Mouse (Mus musculus) neural tube, embryonic 13.5 days (tissue): ENCODE results near the gene Tmem270. TPM values are rescaled to one million over a fixed set of nuclear protein-coding genes. Genes with fewer than 3 reads are reported as not detected.

Experiments
- ATAC-seq: fragments of 200-750 bp; cut with Nextera tagmentation; 2 replicates; pipeline ENCODE4 v1.8.0; 2017; ENCODE audit warnings: low read depth, mild to moderate bottlenecking, moderate TSS enrichment, moderate library complexity
- H3K27ac ChIP-seq: fragments of 300-500 bp; sonication (generic); replicated peaks from 2 replicates; pipeline ENCODE4 v1.5.1; 2015; ENCODE audit warnings: moderate library complexity, mild to moderate bottlenecking, inconsistent platforms
- H3K27me3 ChIP-seq: fragments of 300-500 bp; sonication (generic); 2 replicates; pipeline ENCODE4 v1.6.1; 2015; ENCODE audit warnings: mild to moderate bottlenecking, inconsistent platforms
- H3K36me3 ChIP-seq: fragments of 300-500 bp; sonication (generic); 2 replicates; pipeline ENCODE4 v1.6.1; 2015; ENCODE audit warnings: mild to moderate bottlenecking, inconsistent platforms
- H3K4me1 ChIP-seq: fragments of 300-500 bp; sonication (generic); replicated peaks from 2 replicates; pipeline ENCODE4 v1.6.1; 2015; ENCODE audit warnings: inconsistent platforms
- H3K4me2 ChIP-seq: fragments of 300-500 bp; sonication (generic); 2 replicates; pipeline ENCODE4 v1.6.1; 2015; ENCODE audit warnings: inconsistent platforms, mild to moderate bottlenecking, moderate library complexity
- H3K4me3 ChIP-seq: fragments of 300-500 bp; sonication (generic); 2 replicates; pipeline ENCODE4 v1.5.1; 2015; ENCODE audit warnings: mild to moderate bottlenecking, inconsistent platforms
- H3K9ac ChIP-seq: fragments of 300-500 bp; sonication (generic); 2 replicates; pipeline ENCODE4 v1.6.1; 2015; ENCODE audit warnings: moderate library complexity, mild to moderate bottlenecking, inconsistent platforms
- H3K9me3 ChIP-seq: fragments of 300-500 bp; sonication (generic); 2 replicates; pipeline ENCODE4 v1.6.1; 2016; ENCODE audit warnings: inconsistent platforms
- WGBS: fragments of 180-500 bp; shearing (Covaris S2); methylation state at CpG from one replicate; pipeline ENCODE4 v1.1.7; 2015; 5-methylcytosine and 5-hydroxymethylcytosine counted together
- polyA plus RNA-seq: library from polyadenylated mRNA; unstranded; fragments of >200 nt; fragmentation: Nextera tagmentation; extraction: Ambion mirVana; gene quantifications from 2 replicates; pipeline ENCODE4 v1.2.1, GENCODE M21; 2015

Gene Tmem270
- polyA plus RNA-seq, 1 experiment from 2014 or later = not detected

GRCm38 (mm10) chr5:134921106-134921505, 14.6 kb upstream of the Tmem270 start:
- H3K4me2 ChIP-seq = no peak overlapping the region
- H3K9ac ChIP-seq = no peak overlapping the region
- 93% methylated on average over 8 of the region's 8 CpGs for WGBS
- H3K4me3 ChIP-seq = no peak overlapping the region
- H3K4me1 ChIP-seq = no peaks in the 10 kb centered on the region
- no peaks in the 10 kb centered on the region for H3K9me3 ChIP-seq
- no peak overlapping the region for H3K27ac ChIP-seq
- no peaks in the 10 kb centered on the region for H3K36me3 ChIP-seq
- no peaks in the 10 kb centered on the region for H3K27me3 ChIP-seq
- no peak for ATAC-seq

DNA sequence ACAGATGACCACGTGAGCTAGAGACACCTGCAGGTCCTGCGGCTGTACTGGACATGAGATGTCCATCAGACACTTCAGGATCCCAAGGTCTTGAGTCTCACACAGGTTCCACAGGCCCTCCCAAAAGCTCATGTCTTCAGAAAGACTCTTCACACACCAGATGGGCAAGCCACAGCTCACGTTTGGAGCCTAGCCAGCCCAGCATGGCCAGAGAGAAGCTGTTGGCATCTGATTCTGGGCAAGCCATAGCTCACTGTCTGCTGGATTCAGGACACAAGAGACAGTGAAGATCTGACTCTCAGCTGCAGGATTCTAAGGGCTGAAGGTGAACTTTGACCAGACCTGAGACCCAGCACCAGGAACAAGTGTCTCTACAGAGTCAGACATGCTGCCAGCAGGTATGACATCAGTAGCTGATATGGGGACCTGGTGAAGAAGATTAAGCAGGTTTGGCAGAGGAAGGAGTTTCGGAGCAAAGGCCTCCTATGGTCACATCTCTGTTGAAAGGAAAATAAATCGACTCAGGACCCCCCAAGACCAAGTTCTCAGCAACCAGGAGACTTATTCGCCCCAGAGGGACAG, 13.7 kb upstream of the Tmem270 start:
- Histone ChIP-seq H3K4me3 (no peak overlapping the region), H3K9ac (no peak overlapping the region), H3K27ac (no peak overlapping the region), H3K4me1 (no peaks in the 10 kb centered on the region), H3K4me2 (no peak overlapping the region), H3K9me3 (no peaks in the 10 kb centered on the region), H3K36me3 (no peaks in the 10 kb centered on the region), H3K27me3 (no peaks in the 10 kb centered on the region)
- 78% methylated on average over 6 of the region's 6 CpGs for WGBS
- no peak for ATAC-seq

DNA sequence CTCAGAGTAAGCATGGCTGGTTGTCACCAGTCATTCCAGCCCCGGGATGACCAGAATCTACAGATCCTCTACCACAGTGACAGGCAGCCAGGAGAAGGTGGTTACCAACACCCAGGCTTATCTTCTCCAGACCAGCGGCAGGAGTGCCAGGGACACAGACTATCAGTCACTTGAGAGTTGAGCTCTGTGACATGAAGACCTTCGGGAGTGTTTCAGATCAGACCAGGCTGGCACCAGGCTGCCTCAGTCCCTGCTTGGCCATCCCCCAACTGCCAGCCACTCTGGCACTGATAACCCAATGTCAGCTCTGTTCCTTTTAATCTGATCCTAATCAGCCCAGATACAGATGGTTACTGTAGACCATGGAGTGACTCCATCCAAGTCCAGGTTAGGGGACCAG, 12.6 kb upstream of the Tmem270 start:
- Histone ChIP-seq H3K4me1 (no peaks in the 10 kb centered on the region), H3K9me3 (no peaks in the 10 kb centered on the region), H3K27ac (no peak overlapping the region), H3K4me3 (no peak overlapping the region), H3K4me2 (no peak overlapping the region), H3K9ac (no peak overlapping the region), H3K27me3 (no peaks in the 10 kb centered on the region), H3K36me3 (no peaks in the 10 kb centered on the region)
- 90% methylated on average over 3 of the region's 3 CpGs for WGBS
- no peak for ATAC-seq

GRCm38 (mm10) chr5:134918071-134918832, 11.7 kb upstream of the Tmem270 start:
- no peaks in the 10 kb centered on the region for H3K27me3 ChIP-seq
- no peak overlapping the region for H3K9ac ChIP-seq
- no peak overlapping the region for H3K4me2 ChIP-seq
- 53% methylated on average over 16 of the region's 16 CpGs for WGBS
- H3K9me3 ChIP-seq = no peaks in the 10 kb centered on the region
- H3K4me1 ChIP-seq = no peaks in the 10 kb centered on the region
- ATAC-seq = no peak
- no peak overlapping the region for H3K27ac ChIP-seq
- H3K4me3 ChIP-seq = no peak overlapping the region
- no peaks in the 10 kb centered on the region for H3K36me3 ChIP-seq

- Histone ChIP-seq H3K4me2 (no peak within 1 kb of the TSS), H3K4me3 (no peak within 1 kb of the TSS), H3K9ac (no peak within 1 kb of the TSS), H3K4me1 (no peaks in the 10 kb centered on the region), H3K9me3 (no peaks in the 10 kb centered on the region), H3K36me3 (no peaks in the 10 kb centered on the region), H3K27ac (no peak within 1 kb of the TSS), H3K27me3 (no peaks in the 10 kb centered on the region)
- 84% methylated on average over 8 of the region's 8 CpGs for WGBS
- ATAC-seq = no peak
Measured at GRCm38 (mm10) chr5:134915311-134915710, 8.8 kb upstream of the Tmem270 start, which contains the start of gene Cldn13. Gene Cldn13 (minus strand): TSS chr5:134915526.

DNA sequence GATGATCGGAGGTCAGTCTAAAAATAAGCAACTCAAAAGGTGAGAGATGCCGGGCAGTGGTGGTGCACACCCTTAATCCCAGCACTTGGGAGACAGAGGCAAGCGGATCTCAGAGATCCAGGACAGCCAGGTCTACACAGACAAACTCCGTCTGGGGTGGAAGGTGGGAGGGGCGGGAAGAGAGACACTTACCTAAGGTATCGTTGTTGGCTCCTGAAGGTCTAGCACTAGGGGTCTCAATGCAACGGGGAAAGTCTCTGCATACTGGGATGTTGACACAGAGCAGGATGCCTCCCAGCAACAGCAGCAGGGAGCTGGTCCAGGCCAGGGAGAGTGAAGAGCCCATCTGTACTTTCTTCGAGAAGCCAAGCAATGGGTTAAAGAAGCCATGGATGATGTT, 8.0 kb upstream of the Tmem270 start:
- no peaks in the 10 kb centered on the region for H3K36me3 ChIP-seq
- no peaks in the 10 kb centered on the region for H3K27me3 ChIP-seq
- no peak overlapping the region for H3K27ac ChIP-seq
- H3K4me1 ChIP-seq = no peaks in the 10 kb centered on the region
- no peak overlapping the region for H3K4me3 ChIP-seq
- WGBS = 86% methylated on average over 8 of the region's 8 CpGs
- ATAC-seq = no peak
- H3K9me3 ChIP-seq = no peaks in the 10 kb centered on the region
- no peak overlapping the region for H3K9ac ChIP-seq
- H3K4me2 ChIP-seq = no peak overlapping the region

GRCm38 (mm10) chr5:134913753-134914152, 7.2 kb upstream of the Tmem270 start:
- no peak for ATAC-seq
- no peak overlapping the region for H3K9ac ChIP-seq
- no peaks in the 10 kb centered on the region for H3K4me1 ChIP-seq
- H3K36me3 ChIP-seq = no peaks in the 10 kb centered on the region
- 89% methylated on average over 4 of the region's 4 CpGs for WGBS
- no peaks in the 10 kb centered on the region for H3K27me3 ChIP-seq
- no peaks in the 10 kb centered on the region for H3K9me3 ChIP-seq
- H3K4me2 ChIP-seq = no peak overlapping the region
- no peak overlapping the region for H3K27ac ChIP-seq
- H3K4me3 ChIP-seq = no peak overlapping the region

DNA sequence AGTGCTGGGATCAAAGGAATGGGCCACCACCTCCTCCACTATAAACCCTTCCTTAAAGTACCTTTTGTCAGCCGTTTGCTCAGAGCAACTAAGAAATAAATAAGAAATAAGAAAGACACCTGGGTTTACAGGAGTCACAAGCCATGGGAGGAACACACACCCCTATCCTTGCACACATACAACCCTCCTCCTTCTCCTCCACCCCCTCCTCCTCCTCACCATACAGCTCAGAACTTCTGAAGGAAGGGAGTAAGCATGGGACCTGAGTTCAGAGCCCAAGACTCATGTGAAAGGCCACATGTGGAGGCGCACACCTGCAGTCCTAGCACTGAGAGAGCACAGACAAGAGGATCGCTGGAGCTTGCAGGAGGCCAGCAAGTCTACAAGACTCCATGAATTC, 6.8 kb upstream of the Tmem270 start:
- Histone ChIP-seq H3K27me3 (no peaks in the 10 kb centered on the region), H3K4me2 (no peak overlapping the region), H3K4me3 (no peak overlapping the region), H3K9me3 (no peaks in the 10 kb centered on the region), H3K4me1 (no peaks in the 10 kb centered on the region), H3K27ac (no peak overlapping the region), H3K36me3 (no peaks in the 10 kb centered on the region), H3K9ac (no peak overlapping the region)
- WGBS = 80% methylated on average over 3 of the region's 3 CpGs
- no peak for ATAC-seq

DNA sequence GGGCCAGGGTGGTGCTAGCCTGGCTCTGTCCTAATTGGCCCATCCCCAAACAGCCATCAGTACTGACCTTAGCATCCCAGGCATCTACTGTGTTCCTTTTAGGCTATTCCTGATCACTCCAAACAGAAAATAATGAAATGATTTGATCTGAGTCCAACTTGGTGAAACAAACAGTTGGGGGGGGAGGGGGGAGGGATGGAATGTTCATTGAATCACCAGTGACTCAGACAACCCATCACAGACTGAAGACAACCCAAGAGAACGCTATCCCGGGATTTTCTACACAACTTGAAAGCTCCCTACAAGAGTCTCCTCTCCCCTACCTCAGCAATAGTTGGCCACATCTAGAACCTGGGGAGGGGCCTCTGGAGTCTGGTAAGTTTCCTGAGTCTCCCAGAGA, 5.4 kb upstream of the Tmem270 start:
- WGBS = 87% methylated on average over 2 of the region's 2 CpGs
- no peak for ATAC-seq
- H3K36me3 ChIP-seq = no peaks in the 10 kb centered on the region
- no peaks in the 10 kb centered on the region for H3K27me3 ChIP-seq
- H3K4me1 ChIP-seq = no peaks in the 10 kb centered on the region
- no peak overlapping the region for H3K4me2 ChIP-seq
- no peak overlapping the region for H3K27ac ChIP-seq
- H3K9ac ChIP-seq = no peak overlapping the region
- H3K9me3 ChIP-seq = no peaks in the 10 kb centered on the region
- H3K4me3 ChIP-seq = no peak overlapping the region

GRCm38 (mm10) chr5:134907135-134907534, 602 bp upstream of the Tmem270 start:
- no peak overlapping the region for H3K4me3 ChIP-seq
- H3K4me2 ChIP-seq = no peak overlapping the region
- H3K4me1 ChIP-seq = no peaks in the 10 kb centered on the region
- H3K9ac ChIP-seq = no peak overlapping the region
- H3K36me3 ChIP-seq = no peaks in the 10 kb centered on the region
- WGBS = under 1% methylated on average over 13 of the region's 13 CpGs
- no peaks in the 10 kb centered on the region for H3K27me3 ChIP-seq
- 0 out of 2 replicates have a peak, but pooled peaks have one; percentile 59 for ATAC-seq
- no peaks in the 10 kb centered on the region for H3K9me3 ChIP-seq
- H3K27ac ChIP-seq = no peak overlapping the region

GRCm38 (mm10) chr5:134901644-134902027, 4.9 kb downstream of the Tmem270 start:
- Histone ChIP-seq H3K36me3 (no peaks in the 10 kb centered on the region), H3K27ac (no peak overlapping the region), H3K4me3 (no peak overlapping the region), H3K9ac (no peak overlapping the region), H3K4me1 (peaks cover 5% of the 10 kb centered on the region), H3K27me3 (no peaks in the 10 kb centered on the region), H3K4me2 (no peak overlapping the region), H3K9me3 (no peaks in the 10 kb centered on the region)
- 75% methylated on average over 8 of the region's 8 CpGs for WGBS
- ATAC-seq = no peak

DNA sequence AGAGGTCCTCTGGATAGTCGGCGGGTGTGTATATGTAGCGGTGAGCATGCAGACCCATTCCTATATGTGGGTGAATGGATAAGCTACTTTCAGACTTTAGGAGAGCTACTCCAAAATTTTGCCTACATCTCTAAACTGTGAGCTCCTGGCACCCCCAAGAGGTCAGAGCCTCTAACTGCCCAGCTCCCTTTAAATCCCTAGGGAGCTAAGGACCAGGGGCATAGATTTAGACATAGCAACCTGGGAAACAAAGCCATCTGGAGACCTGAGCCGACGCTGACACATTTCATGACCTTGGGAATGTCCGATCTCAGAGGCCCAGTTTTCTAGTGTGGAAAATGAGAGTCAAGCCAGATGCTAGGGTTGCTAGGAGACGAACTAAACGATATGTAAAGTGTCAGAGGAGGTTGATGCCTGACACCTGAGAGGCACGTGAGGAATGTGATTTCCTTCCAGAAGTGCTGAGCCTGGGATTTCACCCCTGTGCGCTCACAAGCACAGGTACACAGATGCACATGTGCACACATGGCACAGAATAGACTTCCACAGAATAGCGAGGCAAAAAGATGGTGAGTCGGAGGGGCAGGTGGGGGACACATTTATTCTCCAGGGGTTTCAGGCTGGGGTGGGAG, 5.4 kb downstream of the Tmem270 start:
- 0 out of 2 replicates have a peak, but pooled peaks have one; percentile 53 for ATAC-seq
- Histone ChIP-seq H3K4me1 (peaks cover 5% of the 10 kb centered on the region), H3K4me3 (no peak overlapping the region), H3K27me3 (no peaks in the 10 kb centered on the region), H3K27ac (no peak overlapping the region), H3K9me3 (no peaks in the 10 kb centered on the region), H3K9ac (no peak overlapping the region), H3K4me2 (no peak overlapping the region), H3K36me3 (no peaks in the 10 kb centered on the region)
- WGBS = 45% methylated on average over 12 of the region's 12 CpGs
